Comparison of ENCODE assay signal across 27 mouse cellular contexts in genomic region chr16:35315496-35315895, GRCm38 (mm10).
"Had no signal": no experiment of that assay in that cellular context is flagged by ENCODE, and none has a peak within 500 bp of the region (broad histone marks: within the 10 kb centered on the region; RNA-seq: fewer than 3 reads in every experiment).

No protein-coding gene starts in this region.

- H3K9me3 ChIP-seq: heart, embryonic 13.5 days; heart, embryonic 15.5 days; hindbrain, embryonic 10.5 days; hindbrain, embryonic 12.5 days; intestine, embryonic 15.5 days; limb, embryonic 13.5 days; limb, embryonic 15.5 days; liver, embryonic 12.5 days had no signal

- H3K27ac ChIP-seq: gastrocnemius, adult 2 months; heart, adult 2 months; heart, embryonic 13.5 days; heart, embryonic 15.5 days; hindbrain, embryonic 10.5 days; hindbrain, embryonic 12.5 days; hindbrain, embryonic 14.5 days; intestine, embryonic 15.5 days; kidney, postnatal 0 days; layer of hippocampus, adult 2 months; left cerebral cortex, adult 2 months; limb, embryonic 13.5 days; limb, embryonic 15.5 days; liver, embryonic 12.5 days; liver, embryonic 14.5 days had no signal

- DNase-seq: gastrocnemius, adult 2 months; gastrocnemius, postnatal 10 days; gastrocnemius, postnatal 25 days; heart, adult 2 months; heart, postnatal 14 days; heart, postnatal 4 days; kidney, adult 18-20 months; kidney, postnatal 14 days; kidney, postnatal 4 days; lung, adult 18-20 months had no signal

- H3K27me3 ChIP-seq: heart, embryonic 13.5 days; heart, embryonic 15.5 days; hindbrain, embryonic 12.5 days; intestine, embryonic 15.5 days; limb, embryonic 13.5 days; limb, embryonic 15.5 days; liver, embryonic 12.5 days had no signal

- H3K4me2 ChIP-seq: heart, embryonic 11.5 days; heart, embryonic 13.5 days; heart, embryonic 15.5 days; hindbrain, embryonic 12.5 days; hindbrain, embryonic 14.5 days; intestine, embryonic 15.5 days; limb, embryonic 13.5 days; limb, embryonic 15.5 days; liver, embryonic 12.5 days had no signal

- H3K4me1 ChIP-seq: hindbrain, embryonic 12.5 days; limb, embryonic 13.5 days; limb, embryonic 15.5 days; liver, embryonic 12.5 days had no signal

- H3K9ac ChIP-seq: heart, embryonic 13.5 days; heart, embryonic 15.5 days; hindbrain, embryonic 12.5 days; hindbrain, embryonic 14.5 days; intestine, embryonic 15.5 days; limb, embryonic 13.5 days; limb, embryonic 15.5 days; liver, embryonic 12.5 days; liver, embryonic 14.5 days had no signal

- H3K4me3 ChIP-seq: gastrocnemius, adult 2 months; heart, adult 2 months; heart, embryonic 13.5 days; heart, embryonic 15.5 days; hindbrain, embryonic 10.5 days; hindbrain, embryonic 12.5 days; intestine, embryonic 15.5 days; layer of hippocampus, adult 2 months; left cerebral cortex, adult 2 months; limb, embryonic 13.5 days; limb, embryonic 15.5 days; liver, embryonic 12.5 days had no signal

- ATAC-seq: hindbrain, embryonic 16.5 days; inflammation-experienced regulatory T-cells, adult 6 months; intestine, embryonic 15.5 days; intestine, postnatal 0 days; liver, embryonic 12.5 days had no signal

- H3K36me3 ChIP-seq: intestine, embryonic 15.5 days had no signal
